Comparison of ENCODE assay signal across 8 mouse cellular contexts in genomic region chr12:108894432-108894816, GRCm38 (mm10). TPM values are rescaled to one million over a fixed set of nuclear protein-coding genes. Genes with fewer than 3 reads are reported as not detected.
DNase-seq lines count a peak whose midpoint lies in the region; ATAC-seq and TF ChIP-seq lines count a peak whose summit lies in the region.

No protein-coding gene starts in this region.

- peak overlapping the region; percentile 70 for H3K4me2 ChIP-seq in kidney, embryonic 16.5 days (replicated peaks; ENCODE audit: low read depth, low read length)
- peak overlapping the region; percentile 97 for H3K4me2 ChIP-seq in hindbrain, embryonic 15.5 days
- H3K4me2 ChIP-seq in midbrain, embryonic 15.5 days = peak overlapping the region; percentile 61

- 0% methylated on average over 7 of the region's 7 CpGs for WGBS in kidney, embryonic 16.5 days
- WGBS in hindbrain, embryonic 15.5 days = 0% methylated on average over 7 of the region's 7 CpGs
- WGBS in midbrain, embryonic 15.5 days = 0% methylated on average over 7 of the region's 7 CpGs

- DNase-seq in kidney, adult 9 months = no peak
- no peak for DNase-seq in layer of hippocampus, adult 9-10 months (ENCODE audit: low spot score)
- DNase-seq in urinary bladder, postnatal 25 days (ENCODE audit: low spot score) = no peak
- no peak for DNase-seq in adrenal gland, postnatal 10 days

- H3K4me1 ChIP-seq in kidney, embryonic 16.5 days (ENCODE audit: insufficient read depth, low read length) = peaks cover 17% of the 10 kb centered on the region
- peaks cover 6% of the 10 kb centered on the region for H3K4me1 ChIP-seq in cortical plate, adult 2 months (ENCODE audit: control insufficient read depth, insufficient read depth, low read length)
- H3K4me1 ChIP-seq in hindbrain, embryonic 15.5 days (replicated peaks) = peaks cover 25% of the 10 kb centered on the region
- H3K4me1 ChIP-seq in midbrain, embryonic 15.5 days = peaks cover 24% of the 10 kb centered on the region

- peaks cover 3% of the 10 kb centered on the region; the same call in 1 of the 2 replicates for H3K36me3 ChIP-seq in kidney, embryonic 16.5 days (ENCODE audit: insufficient read depth, low read length)
- peaks cover 8% of the 10 kb centered on the region; the same call in 1 of the 2 replicates for H3K36me3 ChIP-seq in hindbrain, embryonic 15.5 days
- H3K36me3 ChIP-seq in midbrain, embryonic 15.5 days (replicated peaks) = no peaks in the 10 kb centered on the region; the same call in 1 of the 2 replicates

- H3K4me3 ChIP-seq in kidney, embryonic 16.5 days (ENCODE audit: low read length) = peak overlapping the region; percentile 91
- peak overlapping the region; percentile 82 for H3K4me3 ChIP-seq in cortical plate, adult 2 months (ENCODE audit: insufficient read depth, low read length)
- peak overlapping the region; percentile 86 for H3K4me3 ChIP-seq in hindbrain, embryonic 15.5 days
- peak overlapping the region; percentile 57 for H3K4me3 ChIP-seq in midbrain, embryonic 15.5 days

- H3K9me3 ChIP-seq in kidney, embryonic 16.5 days (ENCODE audit: low read length) = no peaks in the 10 kb centered on the region
- no peaks in the 10 kb centered on the region for H3K9me3 ChIP-seq in hindbrain, embryonic 15.5 days
- no peaks in the 10 kb centered on the region for H3K9me3 ChIP-seq in midbrain, embryonic 15.5 days

- H3K27me3 ChIP-seq in kidney, embryonic 16.5 days (ENCODE audit: insufficient read depth, low read length) = no peaks in the 10 kb centered on the region
- H3K27me3 ChIP-seq in hindbrain, embryonic 15.5 days = no peaks in the 10 kb centered on the region
- no peaks in the 10 kb centered on the region for H3K27me3 ChIP-seq in midbrain, embryonic 15.5 days (replicated peaks)

- no peak for TF ChIP-seq CTCF in cortical plate, adult 2 months (IDR thresholded peaks at IDR 0.05; ENCODE audit: extremely low read depth, insufficient read depth, low read length)

- no peak for TF ChIP-seq POLR2A in cortical plate, adult 2 months (IDR thresholded peaks at IDR 0.05; ENCODE audit: extremely low read depth, insufficient read depth, low read length)

- no peak for ATAC-seq in kidney, embryonic 16.5 days (ENCODE audit: low FRiP score, low TSS enrichment)
- ATAC-seq in hindbrain, embryonic 15.5 days (ENCODE audit: low FRiP score, low read depth) = no peak; the same call in 1 of the 2 replicates
- ATAC-seq in midbrain, embryonic 15.5 days (replicated peaks) = peak; percentile 51

- peak overlapping the region; percentile 31; the same call in 1 of the 2 replicates for H3K27ac ChIP-seq in kidney, embryonic 16.5 days (ENCODE audit: low read length)
- H3K27ac ChIP-seq in cortical plate, adult 2 months (ENCODE audit: insufficient read depth, low read length) = no peak overlapping the region
- H3K27ac ChIP-seq in hindbrain, embryonic 15.5 days (replicated peaks) = peak overlapping the region; percentile 68
- H3K27ac ChIP-seq in midbrain, embryonic 15.5 days = peak overlapping the region; percentile 64

- H3K9ac ChIP-seq in kidney, embryonic 16.5 days (replicated peaks; ENCODE audit: low read length) = peak overlapping the region; percentile 85
- peak overlapping the region; percentile 69 for H3K9ac ChIP-seq in hindbrain, embryonic 15.5 days
- peak overlapping the region; percentile 55 for H3K9ac ChIP-seq in midbrain, embryonic 15.5 days

RNA-seq across cellular contexts. Expression of gene Wars, which starts 0.5 kb away (rescaled TPM):
- polyA plus RNA-seq in kidney, embryonic 16.5 days (2015; fragmentation: Nextera tagmentation; extraction: Ambion mirVana) = 94.6 and 98.5 TPM in 2 replicates
- polyA plus RNA-seq in cortical plate, adult 2 months (2012; rRNA removed) = 98.2 and 103 TPM in 2 replicates
- polyA plus RNA-seq in hindbrain, embryonic 15.5 days (2015; fragmentation: Nextera tagmentation; extraction: Ambion mirVana) = 101 and 105 TPM in 2 replicates
- polyA plus RNA-seq in midbrain, embryonic 15.5 days (2015; fragmentation: Nextera tagmentation; extraction: Ambion mirVana) = 103 and 104 TPM in 2 replicates
- total RNA-seq in adrenal gland, postnatal 10 days (2021) = 10 to 100 TPM; 48.8 to 51.5 TPM

RNA-seq across cellular contexts. Expression of gene Wdr25, which starts 1.0 kb away (rescaled TPM):
- polyA plus RNA-seq in kidney, embryonic 16.5 days (2015; fragmentation: Nextera tagmentation; extraction: Ambion mirVana) = 8.9 and 9.9 TPM in 2 replicates
- 13.6 and 15.5 TPM in 2 replicates for polyA plus RNA-seq in cortical plate, adult 2 months (2012; rRNA removed)
- 4.6 and 6.0 TPM in 2 replicates for polyA plus RNA-seq in hindbrain, embryonic 15.5 days (2015; fragmentation: Nextera tagmentation; extraction: Ambion mirVana)
- 5.2 and 7.2 TPM in 2 replicates for polyA plus RNA-seq in midbrain, embryonic 15.5 days (2015; fragmentation: Nextera tagmentation; extraction: Ambion mirVana)
- total RNA-seq in adrenal gland, postnatal 10 days (2021) = 1 to 10 TPM; 6.6 to 7.1 TPM

RNA-seq across cellular contexts. Expression of gene Slc25a47, which starts 58.6 kb away (rescaled TPM):
- polyA plus RNA-seq in kidney, embryonic 16.5 days (2015; fragmentation: Nextera tagmentation; extraction: Ambion mirVana) = 9.9 and 12.0 TPM in 2 replicates
- polyA plus RNA-seq in cortical plate, adult 2 months (2012; rRNA removed) = 8.5 and 9.2 TPM in 2 replicates
- polyA plus RNA-seq in hindbrain, embryonic 15.5 days (2015; fragmentation: Nextera tagmentation; extraction: Ambion mirVana) = 6.6 and 7.4 TPM in 2 replicates
- 8.7 and 10.3 TPM in 2 replicates for polyA plus RNA-seq in midbrain, embryonic 15.5 days (2015; fragmentation: Nextera tagmentation; extraction: Ambion mirVana)
- 100 to 1,000 TPM in 1 of 2 experiments, 10 to 100 TPM in 1; 49.1 to 181 TPM for total RNA-seq in adrenal gland, postnatal 10 days (2021)

RNA-seq across cellular contexts. Expression of gene Slc25a29, which starts 58.7 kb away (rescaled TPM):
- 8.5 and 9.1 TPM in 2 replicates for polyA plus RNA-seq in kidney, embryonic 16.5 days (2015; fragmentation: Nextera tagmentation; extraction: Ambion mirVana)
- polyA plus RNA-seq in cortical plate, adult 2 months (2012; rRNA removed) = 17.4 and 18.0 TPM in 2 replicates
- 19.0 and 20.7 TPM in 2 replicates for polyA plus RNA-seq in hindbrain, embryonic 15.5 days (2015; fragmentation: Nextera tagmentation; extraction: Ambion mirVana)
- polyA plus RNA-seq in midbrain, embryonic 15.5 days (2015; fragmentation: Nextera tagmentation; extraction: Ambion mirVana) = 22.6 and 24.8 TPM in 2 replicates
- 1 to 10 TPM; 8.4 to 9.0 TPM for total RNA-seq in adrenal gland, postnatal 10 days (2021)
